Mouse (Mus musculus) midbrain, postnatal 0 days (tissue): Measurements from ENCODE around the gene Ttc7. TPM values are rescaled to one million over a fixed set of nuclear protein-coding genes. Genes with fewer than 3 reads are reported as not detected.

ENCODE experiments used
- ATAC-seq: fragments of 200-750 bp; cut with Nextera tagmentation; 2 replicates; pipeline ENCODE4 v1.8.0; 2017; ENCODE audit warnings: moderate number of reproducible peaks, mild to moderate bottlenecking, moderate TSS enrichment, moderate library complexity; ENCODE audit not compliant: low FRiP score
- DNase-seq: peaks from one replicate; pipeline ENCODE4 v3.0.0-alpha.2; 2015; ENCODE audit warnings: low spot score
- H3K27ac ChIP-seq: fragments of 300-500 bp; sonication (generic); 2 replicates; pipeline ENCODE4 v1.5.1; 2014; ENCODE audit warnings: low read depth, mild to moderate bottlenecking, low read length, mixed read lengths
- H3K27me3 ChIP-seq: fragments of 300-500 bp; sonication (generic); 2 replicates; pipeline ENCODE4 v1.6.1; 2014; ENCODE audit warnings: low read length, control low read depth, mixed read lengths; ENCODE audit not compliant: insufficient read depth
- H3K36me3 ChIP-seq: fragments of 300-500 bp; sonication (generic); 2 replicates; pipeline ENCODE4 v1.6.1; 2014; ENCODE audit warnings: low read length, control low read depth, mixed read lengths; ENCODE audit not compliant: insufficient read depth
- H3K4me1 ChIP-seq: fragments of 300-500 bp; sonication (generic); 2 replicates; pipeline ENCODE4 v1.6.1; 2014; ENCODE audit warnings: mild to moderate bottlenecking, control low read depth, antibody characterized with exemption, low read length, mixed read lengths; ENCODE audit not compliant: insufficient read depth
- H3K4me2 ChIP-seq: fragments of 300-500 bp; sonication (generic); 2 replicates; pipeline ENCODE4 v1.6.1; 2014; ENCODE audit warnings: low read depth, mild to moderate bottlenecking, low read length, mixed read lengths; ENCODE audit not compliant: poor library complexity, severe bottlenecking
- H3K4me3 ChIP-seq: fragments of 300-500 bp; sonication (generic); 2 replicates; pipeline ENCODE4 v1.5.1; 2014; ENCODE audit warnings: low read depth, mild to moderate bottlenecking, low read length, moderate library complexity
- H3K9ac ChIP-seq: fragments of 300-500 bp; sonication (generic); replicated peaks from 2 replicates; pipeline ENCODE4 v1.6.1; 2014; ENCODE audit warnings: mild to moderate bottlenecking, low read length, moderate library complexity, mixed read lengths; ENCODE audit not compliant: poor library complexity, severe bottlenecking
- H3K9me3 ChIP-seq: fragments of 300-500 bp; sonication (generic); 2 replicates; pipeline ENCODE4 v1.6.1; 2016; ENCODE audit warnings: low read length, control low read depth
- CTCF ChIP-seq: IDR thresholded peaks from 2 replicates; pipeline ENCODE4 v1.5.1; 2016; ENCODE audit warnings: antibody characterized with exemption, mild to moderate bottlenecking
- WGBS: fragments of 180-500 bp; shearing (Covaris S2); extraction: QIAGEN DNeasy Blood & Tissue Kit; methylation state at CpG from one replicate; pipeline ENCODE4 v1.1.7; 2014; 5-methylcytosine and 5-hydroxymethylcytosine counted together
- polyA plus RNA-seq: library from polyadenylated mRNA; unstranded; fragments of >200 nt; fragmentation: Nextera tagmentation; extraction: Ambion mirVana; gene quantifications from 2 replicates; pipeline ENCODE4 v1.2.1, GENCODE M21; 2015
- total RNA-seq: library from RNA; depleted of rRNA; stranded (reverse); fragments of >200 nt; gene quantifications from 2 replicates; pipeline ENCODE4 v1.2.3, GENCODE M21; 2014; rRNA removed

Gene Ttc7
- total and polyA plus RNA-seq, 2 experiments from 2014 or later = 5.3 to 11.1 TPM

- peaks cover 7% of the 10 kb centered on the region for H3K36me3 ChIP-seq
- WGBS = 38% methylated on average over 24 of the region's 24 CpGs
- no peak within 1 kb of the TSS for H3K4me3 ChIP-seq
- ATAC-seq (no peak), DNase-seq (no peak)
- no peak within 1 kb of the TSS for H3K27ac ChIP-seq
- H3K9me3 ChIP-seq = no peaks in the 10 kb centered on the region
- H3K27me3 ChIP-seq = no peaks in the 10 kb centered on the region
- no peak within 1 kb of the TSS for H3K4me2 ChIP-seq
- H3K4me1 ChIP-seq = no peaks in the 10 kb centered on the region
- no peak within 1 kb of the TSS for H3K9ac ChIP-seq
- TF ChIP-seq CTCF = 0 out of 2 replicates have a peak, but pooled peaks have one; percentile 14
Measured at GRCm38 (mm10) chr17:87427511-87427910, 144.8 kb downstream of the Ttc7 start, which contains the start of gene Stpg4. Gene Stpg4, minus strand, starts transcription at chr17:87427741.

- Histone ChIP-seq H3K4me1 (no peaks in the 10 kb centered on the region), H3K9me3 (no peaks in the 10 kb centered on the region), H3K4me2 (no peak overlapping the region), H3K36me3 (peaks cover 19% of the 10 kb centered on the region), H3K4me3 (no peak overlapping the region), H3K27ac (no peak overlapping the region), H3K9ac (no peak overlapping the region), H3K27me3 (no peaks in the 10 kb centered on the region)
- DNase-seq = no peak
- TF ChIP-seq CTCF = no peak
- WGBS = 77% methylated on average over 3 of the region's 3 CpGs
- no peak for ATAC-seq
Measured at GRCm38 (mm10) chr17:87429431-87429830, 146.7 kb downstream of the Ttc7 start.

Other genes starting within 250 kb of the Ttc7 start
- gene Socs5, start 175.2 kb upstream of the Ttc7 start, total RNA-seq = 21.3 and 27.0 TPM in 2 replicates
- 13.0 and 13.1 TPM in 2 replicates for gene Socs5, start 175.2 kb upstream of the Ttc7 start, polyA plus RNA-seq
- gene Mcfd2, start 17.0 kb upstream of the Ttc7 start, total RNA-seq = 27.8 and 38.0 TPM in 2 replicates
- gene Mcfd2, start 17.0 kb upstream of the Ttc7 start, polyA plus RNA-seq = 35.5 and 36.9 TPM in 2 replicates
- not detected in 2 replicates for gene Stpg4, start 144.9 kb downstream of the Ttc7 start, total RNA-seq
- gene Stpg4, start 144.9 kb downstream of the Ttc7 start, polyA plus RNA-seq = 0.27 and 0.28 TPM in 2 replicates
- 1,303 and 1,380 TPM in 2 replicates for gene Calm2, start 164.0 kb downstream of the Ttc7 start, total RNA-seq
- 3,238 and 3,263 TPM in 2 replicates for gene Calm2, start 164.0 kb downstream of the Ttc7 start, polyA plus RNA-seq